Mouse (Mus musculus): ENCODE measurements around the gene Sppl2c.

GRCm38 (mm10) chr11:104171281-104171781, 14.8 kb upstream of the Sppl2c start:
- TF ChIP-seq CHD2 (IDR thresholded peaks at IDR 0.05; ENCODE audit: low read depth, low read length) (no peak), MAFK (IDR thresholded peaks at IDR 0.05; ENCODE audit: insufficient read depth, low read depth, low read length) (peak; percentile 66)
